9 mouse cellular contexts compared by ENCODE assay signal in the genomic region with DNA sequence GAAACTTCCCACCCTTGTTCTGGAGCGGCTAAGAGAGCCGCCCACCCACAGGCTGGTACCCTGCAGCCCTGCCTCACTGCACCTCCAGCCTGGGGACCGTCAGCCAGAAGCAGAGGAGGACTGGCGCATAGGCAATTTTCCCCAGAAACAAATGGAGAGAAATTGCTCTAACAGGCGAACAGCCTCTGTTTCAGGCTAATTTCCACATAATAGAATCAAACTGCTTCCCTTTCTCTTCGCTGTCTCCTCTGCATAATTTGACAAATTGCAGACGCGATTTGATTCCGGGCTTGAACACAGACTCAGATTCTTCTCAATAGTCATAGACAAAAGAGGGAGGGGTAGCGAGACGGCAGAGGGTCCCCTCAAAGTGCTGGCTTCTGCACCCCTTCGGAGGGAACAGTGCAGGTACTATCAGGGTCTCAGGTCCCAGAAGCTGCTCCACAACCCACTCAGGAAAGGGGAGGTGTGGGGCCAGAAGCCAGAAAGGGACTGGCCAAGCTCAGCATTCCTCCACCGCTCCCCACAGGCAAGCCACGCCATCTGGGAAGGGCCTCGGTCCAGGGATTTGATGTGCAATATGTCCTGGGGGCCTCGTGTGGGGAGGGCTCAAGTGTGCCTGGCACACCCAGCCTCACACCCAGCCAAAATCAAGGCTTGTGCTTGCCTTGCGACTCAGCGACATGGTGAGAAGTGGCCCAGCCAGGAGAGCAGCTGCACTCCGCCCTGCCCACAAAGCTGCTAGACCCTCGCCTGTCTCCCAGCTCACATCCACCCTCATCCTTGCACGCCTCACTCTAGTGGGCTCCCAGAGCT. TPM values are rescaled to one million over a fixed set of nuclear protein-coding genes. Genes with fewer than 3 reads are reported as not detected.
DNase-seq lines count a peak whose midpoint lies in the region; ATAC-seq and TF ChIP-seq lines count a peak whose summit lies in the region.
"Had no signal": no experiment of that assay in that cellular context is flagged by ENCODE, and none has a peak within 500 bp of the region (broad histone marks: within the 10 kb centered on the region; RNA-seq: fewer than 3 reads in every experiment).

No protein-coding gene starts in this region.

- H3K9me3 ChIP-seq in midbrain, embryonic 14.5 days (ENCODE audit: control insufficient read depth, low read length), result no peaks in the 10 kb centered on the region

- H3K9ac ChIP-seq in midbrain, embryonic 14.5 days (replicated peaks; ENCODE audit: low read length), result no peak overlapping the region

- peak; percentile 92 for DNase-seq in heart, adult 11 months
- no peak for DNase-seq in heart, adult 8-10 months (ENCODE audit: low spot score)
- peak; percentile 74 for DNase-seq in cerebellum, adult 8-10 months
- DNase-seq in gastrocnemius, postnatal 4 days (ENCODE audit: low spot score in 2 of 2), result peak; percentile 40 to 61
- DNase-seq in midbrain, embryonic 14.5 days, result no peak
- no peak for DNase-seq in kidney, adult 2 months
- no peak for DNase-seq in kidney, adult 9 months
- DNase-seq in adrenal gland, adult 8-10 months, result no peak

- 52% methylated on average over 21 of the region's 21 CpGs for WGBS in midbrain, embryonic 14.5 days
- WGBS in kidney, adult 2 months, result 68% methylated on average over 21 of the region's 21 CpGs

- H3K27me3 ChIP-seq in midbrain, embryonic 14.5 days (ENCODE audit: control insufficient read depth, insufficient read depth, low read length), result no peaks in the 10 kb centered on the region
- H3K27me3 ChIP-seq in kidney, adult 2 months (replicated peaks; ENCODE audit: control insufficient read depth, insufficient read depth, low read length), result no peaks in the 10 kb centered on the region

- H3K4me3 ChIP-seq in midbrain, embryonic 14.5 days (replicated peaks; ENCODE audit: low read depth, low read length), result no peak overlapping the region
- no peak overlapping the region for H3K4me3 ChIP-seq in kidney, adult 2 months (ENCODE audit: insufficient read depth, low read depth, low read length)

- TF ChIP-seq POLR2A in kidney, adult 2 months (IDR thresholded peaks at IDR 0.05; ENCODE audit: low read depth, low read length), result no peak

- H3K36me3 ChIP-seq in midbrain, embryonic 14.5 days (ENCODE audit: control insufficient read depth, insufficient read depth, low read length), result no peaks in the 10 kb centered on the region
- no peaks in the 10 kb centered on the region for H3K36me3 ChIP-seq in kidney, adult 2 months (ENCODE audit: control insufficient read depth, insufficient read depth, low read length)

- H3K27ac ChIP-seq in midbrain, embryonic 14.5 days (replicated peaks; ENCODE audit: low read depth, low read length), result peak overlapping the region; percentile 67; the same call in 1 of the 2 replicates
- no peak overlapping the region for H3K27ac ChIP-seq in kidney, adult 2 months (ENCODE audit: insufficient read depth, low read depth, low read length)

- no peak overlapping the region for H3K4me2 ChIP-seq in midbrain, embryonic 14.5 days (ENCODE audit: low read length)

- ATAC-seq in midbrain, embryonic 14.5 days (ENCODE audit: low FRiP score, low TSS enrichment), result no peak

- peaks cover 21% of the 10 kb centered on the region for H3K4me1 ChIP-seq in midbrain, embryonic 14.5 days (ENCODE audit: control insufficient read depth, insufficient read depth, low read length)
- H3K4me1 ChIP-seq in kidney, adult 2 months (ENCODE audit: control insufficient read depth, insufficient read depth, low read length), result no peaks in the 10 kb centered on the region

- TF ChIP-seq CTCF in kidney, adult 2 months (conservative IDR thresholded peaks at IDR 0.05; ENCODE audit: insufficient read depth, insufficient read length, low read depth, low read length), result no peak

RNA-seq across cellular contexts. Expression of a gene that starts 53.7 kb away (rescaled TPM):
- total RNA-seq in heart, adult 8-10 months (2022), result 10 to 100 TPM; 31.2 to 50.5 (median 38.0) TPM
- 1 to 10 TPM; 4.6 to 8.3 TPM for total RNA-seq in gastrocnemius, postnatal 4 days (2021)
- 0.12 TPM in 1 of 2 replicates, not detected in the other for polyA plus RNA-seq in midbrain, embryonic 14.5 days (2014; fragmentation: Nextera tagmentation; extraction: Ambion mirVana)
- 11.4 and 16.2 TPM in 2 replicates for polyA plus RNA-seq in kidney, adult 2 months (2012; rRNA removed)
- total RNA-seq in adrenal gland, adult 8-10 months (2022), result 10 to 100 TPM; 15.9 to 41.5 (median 18.6) TPM
- total RNA-seq: neutrophil, adult 5-6 weeks had no signal

Comparison
In these comparisons a context has a peak if more than half of its experiments do, and no peak if none do; other contexts are left out.
1. DNase-seq: peak in heart, adult 11 months (single experiment), cerebellum, adult 8-10 months (single experiment) and gastrocnemius, postnatal 4 days (2 of 2); none in heart, adult 8-10 months (single experiment), midbrain, embryonic 14.5 days (single experiment), kidney, adult 2 months (single experiment), kidney, adult 9 months (single experiment) and adrenal gland, adult 8-10 months (single experiment).